ENCODE assay signal across 8 mouse cellular contexts in genomic region chr12:105962103-105963011, GRCm38 (mm10). TPM values are rescaled to one million over a fixed set of nuclear protein-coding genes. Genes with fewer than 3 reads are reported as not detected.
DNase-seq lines count a peak whose midpoint lies in the region; ATAC-seq lines count a peak whose summit lies in the region.

No protein-coding gene starts in this region.

- no peak overlapping the region for H3K27ac ChIP-seq in embryonic facial prominence, embryonic 12.5 days
- peak overlapping the region; percentile 67 for H3K27ac ChIP-seq in limb, embryonic 10.5 days
- H3K27ac ChIP-seq in midbrain, embryonic 12.5 days (replicated peaks) = no peak overlapping the region

- peak; percentile 90 for ATAC-seq in embryonic facial prominence, embryonic 12.5 days (ENCODE audit: insufficient number of reproducible peaks, insufficient read depth, low FRiP score, low TSS enrichment)
- peak; percentile 91 for ATAC-seq in midbrain, embryonic 12.5 days (ENCODE audit: low FRiP score, low read depth)

- H3K36me3 ChIP-seq in embryonic facial prominence, embryonic 12.5 days = no peaks in the 10 kb centered on the region
- H3K36me3 ChIP-seq in limb, embryonic 10.5 days = no peaks in the 10 kb centered on the region
- no peaks in the 10 kb centered on the region for H3K36me3 ChIP-seq in midbrain, embryonic 12.5 days

- peaks cover 13% of the 10 kb centered on the region for H3K4me1 ChIP-seq in embryonic facial prominence, embryonic 12.5 days
- H3K4me1 ChIP-seq in limb, embryonic 10.5 days = peaks cover 30% of the 10 kb centered on the region
- peaks cover 50% of the 10 kb centered on the region for H3K4me1 ChIP-seq in midbrain, embryonic 12.5 days

- H3K4me2 ChIP-seq in embryonic facial prominence, embryonic 12.5 days (replicated peaks) = peak overlapping the region; percentile 87
- H3K4me2 ChIP-seq in midbrain, embryonic 12.5 days (replicated peaks) = peak overlapping the region; percentile 79

- peak; percentile 87 for DNase-seq in 3T3-L1 (ENCODE audit: low read depth, low spot score)
- DNase-seq in adrenal gland, postnatal 36 days = peak; percentile 94
- DNase-seq in heart, adult 18-20 months = peak; percentile 86 to 93
- DNase-seq in kidney, adult 18-20 months = peak; percentile 88
- peak; percentile 94 for DNase-seq in limb, embryonic 10.5 days (ENCODE audit: low spot score)
- DNase-seq in skeletal muscle tissue, adult 2 months (ENCODE audit: low read depth, low spot score) = peak; percentile 60

- peak overlapping the region; percentile 32; the same call in 1 of the 2 replicates for H3K9ac ChIP-seq in embryonic facial prominence, embryonic 12.5 days
- H3K9ac ChIP-seq in midbrain, embryonic 12.5 days (replicated peaks) = peak overlapping the region; percentile 64

- WGBS in embryonic facial prominence, embryonic 12.5 days = under 1% methylated on average over 37 of the region's 37 CpGs
- WGBS in limb, embryonic 10.5 days = under 1% methylated on average over 37 of the region's 37 CpGs
- WGBS in midbrain, embryonic 12.5 days = 1% methylated on average over 35 of the region's 37 CpGs

- H3K9me3 ChIP-seq in embryonic facial prominence, embryonic 12.5 days = no peaks in the 10 kb centered on the region
- no peaks in the 10 kb centered on the region for H3K9me3 ChIP-seq in limb, embryonic 10.5 days (replicated peaks)
- 0 out of 2 replicates have a peak, but pooled peaks cover 5% of the 10 kb centered on the region for H3K9me3 ChIP-seq in midbrain, embryonic 12.5 days

- H3K4me3 ChIP-seq in embryonic facial prominence, embryonic 12.5 days = peak overlapping the region; percentile 46
- peak overlapping the region; percentile 58 for H3K4me3 ChIP-seq in limb, embryonic 10.5 days
- H3K4me3 ChIP-seq in midbrain, embryonic 12.5 days = peak overlapping the region; percentile 47

- peaks cover 26% of the 10 kb centered on the region for H3K27me3 ChIP-seq in embryonic facial prominence, embryonic 12.5 days
- H3K27me3 ChIP-seq in limb, embryonic 10.5 days (ENCODE audit: low read depth, poor library complexity, severe bottlenecking) = peaks cover 74% of the 10 kb centered on the region
- H3K27me3 ChIP-seq in midbrain, embryonic 12.5 days = peaks cover 39% of the 10 kb centered on the region

RNA-seq across cellular contexts. Expression of gene Vrk1, which starts 47.7 kb away (rescaled TPM):
- total RNA-seq in adrenal gland, postnatal 36 days (2021) = 10 to 100 TPM; 16.1 to 21.6 TPM
- 76.1 and 79.3 TPM in 2 replicates for polyA plus RNA-seq in embryonic facial prominence, embryonic 12.5 days (2016; fragmentation: Nextera tagmentation; extraction: Ambion mirVana)
- 1 to 10 TPM; 9.0 to 9.4 TPM for total RNA-seq in heart, adult 18-20 months (2021)
- 114 and 115 TPM in 2 replicates for polyA plus RNA-seq in limb, embryonic 10.5 days (2016; fragmentation: Nextera tagmentation; extraction: Ambion mirVana)
- polyA plus RNA-seq in midbrain, embryonic 12.5 days (2016; fragmentation: Nextera tagmentation; extraction: Ambion mirVana) = 77.2 and 78.6 TPM in 2 replicates
